Mouse (Mus musculus): ENCODE measurements around the gene Alpk3.

DNA sequence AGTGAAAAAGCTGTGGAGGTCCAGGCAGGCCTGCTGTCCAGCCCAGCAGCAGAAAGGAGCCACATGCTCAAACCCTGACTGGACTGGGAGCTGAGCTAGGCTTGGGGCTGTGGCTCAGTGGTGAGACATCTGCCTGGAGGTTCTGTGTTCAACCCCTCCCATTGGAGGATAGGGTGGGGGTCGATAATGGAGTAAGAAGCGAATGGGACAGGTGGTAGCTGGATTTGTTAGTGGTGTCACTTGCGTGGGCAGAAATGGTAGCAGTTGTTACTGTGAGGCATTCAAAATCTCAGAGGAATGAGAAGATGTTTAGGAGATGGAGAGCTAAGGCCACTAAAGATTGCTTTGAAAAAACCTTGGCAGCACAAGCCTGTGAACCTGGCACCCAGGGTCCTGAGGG is 9.6 kb upstream of the Alpk3 start:
- no peak for TF ChIP-seq CTCF (IDR thresholded peaks at IDR 0.05; ENCODE audit: low read depth)
- no peak for TF ChIP-seq EP300 (IDR thresholded peaks at IDR 0.05; ENCODE audit: low read depth)
